Mouse (Mus musculus) adrenal gland, postnatal 14 days (tissue): ENCODE measurements around the gene Abcc8. TPM values are rescaled to one million over a fixed set of nuclear protein-coding genes. Genes with fewer than 3 reads are reported as not detected.

Experiments used
- total RNA-seq: library from RNA; stranded (reverse); gene quantifications from 2 replicates; pipeline ENCODE4 v1.2.3, GENCODE M21; 2021

Gene Abcc8
- total RNA-seq, 1 experiment from 2014 or later = 0.93 TPM

Other genes with a start within 250 kb of the Abcc8 start
- 0.90 and 15.1 TPM in 2 replicates for gene Abcc6, start 149.7 kb downstream of the Abcc8 start, total RNA-seq
- gene Nomo1, start 146.3 kb downstream of the Abcc8 start, total RNA-seq = 53.0 and 60.3 TPM in 2 replicates
- 1.0 and 1.3 TPM in 2 replicates for gene Kcnj11, start 79.3 kb downstream of the Abcc8 start, total RNA-seq
- 2.7 and 4.7 TPM in 2 replicates for gene Ush1c, start 58.5 kb upstream of the Abcc8 start, total RNA-seq
- gene Otog, start 61.0 kb upstream of the Abcc8 start, total RNA-seq = 0.04 TPM in 1 of 2 replicates, not detected in the other
- not detected in 2 replicates for gene Myod1, start 196.4 kb upstream of the Abcc8 start, total RNA-seq
- 0.44 and 0.56 TPM in 2 replicates for gene Kcnc1, start 216.5 kb upstream of the Abcc8 start, total RNA-seq